Mouse (Mus musculus) hindbrain, embryonic 11.5 days (tissue): ENCODE results near the gene Ccdc71. TPM values are rescaled to one million over a fixed set of nuclear protein-coding genes. Genes with fewer than 3 reads are reported as not detected.

Source experiments
- ATAC-seq: fragments of 200-750 bp; cut with Nextera tagmentation; 2 replicates; pipeline ENCODE4 v1.8.0; 2017; ENCODE audit warnings: mild to moderate bottlenecking, moderate TSS enrichment, moderate library complexity; ENCODE audit not compliant: low FRiP score
- DNase-seq: peaks from one replicate; pipeline ENCODE4 v3.0.0-alpha.2; 2015; ENCODE audit warnings: low spot score
- H3K27ac ChIP-seq: fragments of 300-500 bp; sonication (generic); 2 replicates; pipeline ENCODE4 v1.5.1; 2014; ENCODE audit warnings: mild to moderate bottlenecking, low read depth, low read length
- H3K27me3 ChIP-seq: fragments of 300-500 bp; sonication (generic); 2 replicates; pipeline ENCODE4 v1.6.1; 2014; ENCODE audit warnings: mild to moderate bottlenecking, low read length, moderate library complexity, mixed read lengths; ENCODE audit not compliant: control insufficient read depth, insufficient read depth
- H3K36me3 ChIP-seq: fragments of 300-500 bp; sonication (generic); 2 replicates; pipeline ENCODE4 v1.6.1; 2014; ENCODE audit warnings: mild to moderate bottlenecking, low read length, moderate library complexity, mixed read lengths; ENCODE audit not compliant: control insufficient read depth, insufficient read depth
- H3K4me1 ChIP-seq: fragments of 300-500 bp; sonication (generic); replicated peaks from 2 replicates; pipeline ENCODE4 v1.6.1; 2014; ENCODE audit warnings: low read length, mixed read lengths; ENCODE audit not compliant: control insufficient read depth, insufficient read depth
- H3K4me2 ChIP-seq: fragments of 300-500 bp; sonication (generic); replicated peaks from 2 replicates; pipeline ENCODE4 v1.6.1; 2014; ENCODE audit warnings: mild to moderate bottlenecking, low read depth, low read length
- H3K4me3 ChIP-seq: fragments of 300-500 bp; sonication (generic); 2 replicates; pipeline ENCODE4 v1.5.1; 2014; ENCODE audit warnings: low read depth, low read length
- H3K9ac ChIP-seq: fragments of 300-500 bp; sonication (generic); 2 replicates; pipeline ENCODE4 v1.6.1; 2014; ENCODE audit warnings: low read depth, low read length
- H3K9me3 ChIP-seq: fragments of 300-500 bp; sonication (generic); 2 replicates; pipeline ENCODE4 v1.6.1; 2016; ENCODE audit warnings: low read length; ENCODE audit not compliant: control insufficient read depth
- WGBS: fragments of 180-500 bp; shearing (Covaris S2); extraction: QIAGEN DNeasy Blood & Tissue Kit; methylation state at CpG from one replicate; pipeline ENCODE4 v1.1.7; 2014; 5-methylcytosine and 5-hydroxymethylcytosine counted together
- polyA plus RNA-seq: library from polyadenylated mRNA; unstranded; fragments of >200 nt; fragmentation: Nextera tagmentation; extraction: Ambion mirVana; gene quantifications from 2 replicates; pipeline ENCODE4 v1.2.1, GENCODE M21; 2014

Gene Ccdc71
- polyA plus RNA-seq, 1 experiment from 2014 or later, result 44.1 TPM

DNA sequence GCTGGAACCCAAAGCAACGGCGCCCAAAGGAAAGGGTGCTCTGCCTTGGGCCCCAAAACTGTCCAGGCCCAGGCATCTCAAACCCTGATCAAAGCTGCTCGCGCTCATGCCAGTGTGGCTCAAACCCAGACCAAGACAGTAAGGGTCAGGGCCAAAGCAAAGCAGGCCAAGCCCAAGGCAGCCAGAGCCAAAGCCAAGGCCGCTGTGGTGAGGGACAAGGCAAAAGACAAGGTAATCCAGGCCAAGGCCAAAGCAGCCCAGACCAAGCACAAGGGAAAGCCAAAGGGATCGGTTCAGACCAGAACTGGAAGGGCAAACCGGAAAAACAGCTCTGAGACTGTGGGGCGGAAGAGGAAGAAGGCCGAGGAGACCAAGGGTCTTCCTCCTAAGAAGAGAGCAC lies 3.4 kb downstream of the Ccdc71 start:
- 97% methylated on average over 9 of the region's 9 CpGs for WGBS
- no peaks in the 10 kb centered on the region for H3K27me3 ChIP-seq
- H3K9ac ChIP-seq, result no peak overlapping the region
- no peak overlapping the region for H3K4me2 ChIP-seq
- H3K4me1 ChIP-seq, result peaks cover 3% of the 10 kb centered on the region; the same call in 1 of the 2 replicates
- ATAC-seq, result no peak
- no peak overlapping the region for H3K4me3 ChIP-seq
- H3K9me3 ChIP-seq, result no peaks in the 10 kb centered on the region
- H3K36me3 ChIP-seq, result peaks cover 8% of the 10 kb centered on the region; the same call in 1 of the 2 replicates
- no peak for DNase-seq
- no peak overlapping the region for H3K27ac ChIP-seq

DNA sequence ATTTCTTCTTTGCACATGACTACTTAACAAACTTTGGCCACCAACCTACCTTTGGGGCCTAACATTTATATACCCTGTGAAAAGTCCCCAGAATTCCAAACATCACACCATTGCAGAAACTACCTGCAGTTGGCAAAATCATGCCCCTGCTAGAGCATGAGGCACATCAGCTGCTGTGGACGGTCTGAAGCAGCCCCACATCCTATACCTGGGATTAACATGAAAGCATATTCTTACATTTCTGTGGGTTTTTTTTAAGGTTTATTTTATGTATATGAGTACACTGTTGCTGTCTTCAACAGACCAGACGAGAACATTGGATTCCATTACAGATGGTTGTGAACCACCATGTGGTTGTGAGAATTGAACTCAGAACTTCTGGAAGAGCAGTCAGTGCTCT lies 5.9 kb downstream of the Ccdc71 start:
- no peaks in the 10 kb centered on the region for H3K9me3 ChIP-seq
- H3K27me3 ChIP-seq, result no peaks in the 10 kb centered on the region
- peaks cover 8% of the 10 kb centered on the region; the same call in 1 of the 2 replicates for H3K36me3 ChIP-seq
- no peak overlapping the region for H3K27ac ChIP-seq
- WGBS, result 95% methylated on average over 2 of the region's 2 CpGs
- no peak for ATAC-seq
- peaks cover 3% of the 10 kb centered on the region; the same call in 1 of the 2 replicates for H3K4me1 ChIP-seq
- H3K9ac ChIP-seq, result no peak overlapping the region
- no peak overlapping the region for H3K4me3 ChIP-seq
- no peak overlapping the region for H3K4me2 ChIP-seq
- no peak for DNase-seq

DNA sequence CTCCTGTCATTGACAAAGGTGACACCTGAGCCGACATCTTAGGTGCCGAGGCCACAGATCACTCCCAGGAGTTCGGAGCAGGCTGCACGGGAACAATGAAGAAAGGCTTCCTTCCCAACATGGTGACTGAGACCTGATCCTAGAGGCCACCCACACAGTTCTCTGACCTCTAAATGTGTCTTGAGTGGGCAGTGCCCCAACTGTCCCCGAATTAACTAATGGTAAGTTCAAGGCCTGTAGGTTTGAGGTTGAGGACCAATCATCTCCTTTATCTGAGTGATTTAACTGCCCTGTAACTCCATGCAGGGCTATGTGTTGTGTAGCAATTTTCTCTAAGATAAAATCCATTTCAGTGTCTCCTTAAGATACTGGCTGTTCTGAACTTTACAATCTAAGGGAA lies 9.1 kb downstream of the Ccdc71 start:
- Histone ChIP-seq H3K9me3 (no peaks in the 10 kb centered on the region), H3K27me3 (no peaks in the 10 kb centered on the region), H3K4me3 (no peak overlapping the region), H3K4me2 (no peak overlapping the region), H3K36me3 (no peaks in the 10 kb centered on the region; the same call in 1 of the 2 replicates), H3K4me1 (no peaks in the 10 kb centered on the region), H3K27ac (no peak overlapping the region), H3K9ac (no peak overlapping the region)
- no peak for ATAC-seq
- no peak for DNase-seq
- 82% methylated on average over 5 of the region's 5 CpGs for WGBS

DNA sequence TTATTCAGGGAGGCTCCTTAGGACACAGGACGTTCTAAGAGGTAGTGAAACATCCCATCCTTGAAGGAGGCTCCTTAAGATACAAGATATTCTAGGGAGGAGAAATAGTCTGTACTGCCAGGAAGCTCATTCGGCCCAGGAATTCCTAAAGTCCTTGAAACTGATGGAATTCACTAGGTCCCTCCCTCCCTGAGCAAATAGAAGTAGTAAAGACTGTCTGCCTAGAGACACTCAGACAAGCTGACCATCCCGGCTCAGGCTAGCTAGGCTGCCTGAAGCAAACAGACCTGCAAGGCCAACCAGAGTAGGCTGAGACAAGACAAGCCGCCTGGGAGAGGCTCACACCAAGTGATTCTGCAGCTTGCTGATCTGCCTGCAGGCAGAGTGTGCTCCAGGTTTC lies 9.5 kb downstream of the Ccdc71 start:
- Histone ChIP-seq H3K4me1 (no peaks in the 10 kb centered on the region), H3K9ac (no peak overlapping the region), H3K36me3 (no peaks in the 10 kb centered on the region; the same call in 1 of the 2 replicates), H3K27ac (no peak overlapping the region), H3K4me3 (no peak overlapping the region), H3K9me3 (no peaks in the 10 kb centered on the region), H3K27me3 (no peaks in the 10 kb centered on the region), H3K4me2 (no peak overlapping the region)
- WGBS, result 85% methylated on average over 4 of the region's 4 CpGs
- DNase-seq (no peak), ATAC-seq (no peak)

DNA sequence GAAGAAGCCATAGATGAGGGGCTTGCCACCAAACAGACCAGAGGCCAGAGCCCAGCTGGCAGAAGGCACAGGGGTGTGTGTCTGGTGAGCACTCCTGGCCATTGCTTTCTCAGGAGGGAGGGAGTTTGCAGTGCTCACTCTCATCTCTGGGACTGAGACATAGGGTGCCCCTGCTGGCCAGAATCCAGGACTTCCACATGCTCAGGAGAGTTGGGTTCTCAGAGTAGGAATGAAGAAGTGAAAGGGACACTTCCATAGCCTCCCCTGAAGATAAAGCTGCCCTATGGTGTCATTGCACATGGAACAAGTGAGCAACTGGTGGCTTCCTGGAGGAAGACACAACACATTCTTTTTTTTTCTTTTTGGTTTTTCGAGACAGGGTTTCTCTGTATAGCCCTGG lies 14.2 kb downstream of the Ccdc71 start:
- no peaks in the 10 kb centered on the region; the same call in 1 of the 2 replicates for H3K4me1 ChIP-seq
- no peaks in the 10 kb centered on the region for H3K9me3 ChIP-seq
- WGBS, result 54% methylated on average over 1 of the region's 1 CpGs
- H3K27ac ChIP-seq, result no peak overlapping the region
- H3K36me3 ChIP-seq, result no peaks in the 10 kb centered on the region
- no peak overlapping the region for H3K4me2 ChIP-seq
- H3K4me3 ChIP-seq, result no peak overlapping the region
- DNase-seq (no peak), ATAC-seq (no peak)
- no peak overlapping the region for H3K9ac ChIP-seq
- no peaks in the 10 kb centered on the region for H3K27me3 ChIP-seq

DNA sequence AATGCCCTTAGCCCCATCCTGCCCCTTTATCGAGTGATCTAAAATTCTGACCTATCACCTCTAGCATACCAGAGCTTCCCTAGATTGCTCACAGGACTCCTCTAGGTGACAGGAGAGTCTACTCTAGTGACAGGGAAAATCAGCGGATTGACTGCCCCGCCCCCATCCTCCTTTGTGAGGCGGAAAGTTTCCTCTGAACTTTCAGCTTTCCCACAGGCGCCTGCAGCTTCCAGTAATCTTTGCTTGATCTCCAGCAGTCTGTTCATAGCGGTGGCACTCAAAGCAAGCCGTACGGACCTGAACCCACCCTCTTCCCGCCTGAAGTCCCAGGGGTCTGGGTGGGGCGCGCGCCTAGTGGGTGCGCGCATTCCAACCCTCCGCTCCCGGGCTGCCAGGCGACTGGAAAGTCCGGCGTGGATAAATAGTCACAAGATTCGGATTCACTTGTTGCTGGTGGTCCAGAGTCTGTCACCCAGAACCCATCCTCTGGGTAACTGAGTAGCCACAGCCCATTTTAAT lies 18.4 kb downstream of the Ccdc71 start:
- Histone ChIP-seq H3K36me3 (no peaks in the 10 kb centered on the region), H3K9ac (peak overlapping the region; percentile 31; the same call in 1 of the 2 replicates), H3K27ac (0 out of 2 replicates have a peak overlapping the region, but pooled peaks have one; percentile 14), H3K4me1 (peaks cover 3% of the 10 kb centered on the region; the same call in 1 of the 2 replicates), H3K9me3 (no peaks in the 10 kb centered on the region), H3K27me3 (no peaks in the 10 kb centered on the region), H3K4me2 (peak overlapping the region; percentile 51), H3K4me3 (peak overlapping the region; percentile 34)
- ATAC-seq, result peak; percentile 70; the same call in 1 of the 2 replicates
- DNase-seq, result peak; percentile 85
- under 1% methylated on average over 20 of the region's 20 CpGs for whole genome bisulfite sequencing

DNA sequence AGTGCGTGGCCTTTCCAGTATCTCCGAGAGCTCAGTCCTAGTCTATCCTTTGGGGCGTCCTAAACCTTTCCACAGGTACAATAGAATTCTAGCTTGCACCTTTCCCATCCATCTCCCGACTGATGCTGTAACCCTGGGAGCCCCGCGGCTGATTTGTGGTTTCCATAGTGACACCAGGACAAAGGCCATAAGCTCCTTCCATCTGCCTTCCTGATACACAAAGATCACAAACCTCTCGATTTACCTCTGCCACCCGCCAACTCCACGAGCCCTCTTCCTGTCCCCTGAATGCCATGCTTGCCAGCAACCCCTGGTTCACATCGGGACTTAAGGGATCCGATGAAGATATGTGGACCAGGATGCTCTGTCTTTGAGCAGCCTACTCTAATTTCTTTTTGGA lies 18.9 kb downstream of the Ccdc71 start:
- ATAC-seq (peak; percentile 44), DNase-seq (peak; percentile 57)

DNA sequence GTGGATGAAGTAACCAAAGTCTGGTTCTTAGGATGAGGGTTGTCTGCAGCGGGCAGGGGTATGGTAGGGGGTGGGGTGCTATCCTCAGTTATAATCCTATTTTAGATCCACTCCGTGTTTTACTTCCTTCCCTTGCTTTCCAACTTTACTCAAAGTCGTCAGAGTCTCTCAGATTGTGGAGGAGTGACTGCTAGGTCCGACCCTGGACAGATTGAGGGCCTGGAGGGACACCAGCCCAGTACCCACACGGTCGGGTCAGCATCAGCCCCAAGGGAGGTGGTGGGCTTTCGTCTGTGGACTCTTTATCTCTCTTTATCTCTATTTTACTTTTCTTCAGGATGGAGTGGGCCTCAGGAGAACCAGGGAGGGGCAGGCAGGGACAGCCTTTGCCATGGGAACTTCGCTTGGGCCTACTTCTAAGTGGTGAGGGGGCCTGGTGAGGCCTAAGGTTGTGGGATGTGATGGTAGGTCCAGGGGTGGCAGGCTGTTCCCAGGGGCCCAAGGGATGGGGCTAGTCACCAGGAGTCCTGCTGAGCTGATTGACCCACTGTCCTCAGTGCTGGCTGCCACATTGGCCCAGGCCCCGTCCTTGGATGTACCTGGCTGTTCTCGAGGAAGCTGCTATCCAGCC lies 19.5 kb downstream of the Ccdc71 start, which contains the start of gene Lamb2:
Lamb2 (plus strand) TSS at position 16 of the 631 bp plus-strand sequence.
- WGBS, result 8% methylated on average over 10 of the region's 10 CpGs
- Histone ChIP-seq H3K4me2 (peak within 1 kb of the TSS; percentile 58), H3K4me3 (peak within 1 kb of the TSS; percentile 43), H3K9me3 (no peaks in the 10 kb centered on the region), H3K36me3 (no peaks in the 10 kb centered on the region), H3K9ac (peak within 1 kb of the TSS; percentile 49), H3K27me3 (no peaks in the 10 kb centered on the region), H3K27ac (0 out of 2 replicates have a peak within 1 kb of the TSS, but pooled peaks have one; percentile 14), H3K4me1 (peaks cover 3% of the 10 kb centered on the region; the same call in 1 of the 2 replicates)
- ATAC-seq (peak; percentile 71), DNase-seq (peak; percentile 80)

More for the DNA sequence above, 18.9 kb downstream of the Ccdc71 start:
- H3K9ac ChIP-seq, result 0 out of 2 replicates have a peak overlapping the region, but pooled peaks have one; percentile 15
- peaks cover 3% of the 10 kb centered on the region; the same call in 1 of the 2 replicates for H3K4me1 ChIP-seq
- peak overlapping the region; percentile 34 for H3K4me3 ChIP-seq
- H3K36me3 ChIP-seq, result no peaks in the 10 kb centered on the region
- no peak overlapping the region for H3K27ac ChIP-seq
- H3K9me3 ChIP-seq, result no peaks in the 10 kb centered on the region
- H3K27me3 ChIP-seq, result no peaks in the 10 kb centered on the region
- WGBS, result 36% methylated on average over 11 of the region's 11 CpGs
- peak overlapping the region; percentile 51 for H3K4me2 ChIP-seq
